Mouse (Mus musculus) frontal cortex, postnatal 10 days (tissue): ENCODE data around the gene Clcn6.
A peak's percentile ranks its signal among the peaks of the same experiment; 100 is the strongest.

Experiments used
- DNase-seq, 2 experiments: peaks; one replicate each; pipeline ENCODE4 v3.0.0; 2022; ENCODE audit warnings: low spot score in 2 of 2, mixed read lengths in 1 of 2

The Clcn6 gene

GRCm38 (mm10) chr4:148038600-148039253 is at the start of gene Clcn6, which contains the start of gene Mthfr:
Gene Clcn6, minus strand, starts transcription at chr4:148038821.
Gene Mthfr, plus strand, starts transcription at chr4:148039077.
- peak; percentile 99 to 100 for DNase-seq

- peak; percentile 85 to 92 for DNase-seq
Observed at GRCm38 (mm10) chr4:148087907-148088527, 49.4 kb upstream of the Clcn6 start, which contains the start of gene Agtrap. Gene Agtrap, minus strand, starts transcription at chr4:148088031.

- no peak for DNase-seq
Observed at GRCm38 (mm10) chr4:148087091-148087906, 48.7 kb upstream of the Clcn6 start.

- no peak for DNase-seq
Observed at GRCm38 (mm10) chr4:148085907-148086305, 47.3 kb upstream of the Clcn6 start.

GRCm38 (mm10) chr4:148085131-148085906 is 46.7 kb upstream of the Clcn6 start:
- DNase-seq = no peak

- no peak for DNase-seq
Observed at GRCm38 (mm10) chr4:148084261-148084714, 45.7 kb upstream of the Clcn6 start.

DNA sequence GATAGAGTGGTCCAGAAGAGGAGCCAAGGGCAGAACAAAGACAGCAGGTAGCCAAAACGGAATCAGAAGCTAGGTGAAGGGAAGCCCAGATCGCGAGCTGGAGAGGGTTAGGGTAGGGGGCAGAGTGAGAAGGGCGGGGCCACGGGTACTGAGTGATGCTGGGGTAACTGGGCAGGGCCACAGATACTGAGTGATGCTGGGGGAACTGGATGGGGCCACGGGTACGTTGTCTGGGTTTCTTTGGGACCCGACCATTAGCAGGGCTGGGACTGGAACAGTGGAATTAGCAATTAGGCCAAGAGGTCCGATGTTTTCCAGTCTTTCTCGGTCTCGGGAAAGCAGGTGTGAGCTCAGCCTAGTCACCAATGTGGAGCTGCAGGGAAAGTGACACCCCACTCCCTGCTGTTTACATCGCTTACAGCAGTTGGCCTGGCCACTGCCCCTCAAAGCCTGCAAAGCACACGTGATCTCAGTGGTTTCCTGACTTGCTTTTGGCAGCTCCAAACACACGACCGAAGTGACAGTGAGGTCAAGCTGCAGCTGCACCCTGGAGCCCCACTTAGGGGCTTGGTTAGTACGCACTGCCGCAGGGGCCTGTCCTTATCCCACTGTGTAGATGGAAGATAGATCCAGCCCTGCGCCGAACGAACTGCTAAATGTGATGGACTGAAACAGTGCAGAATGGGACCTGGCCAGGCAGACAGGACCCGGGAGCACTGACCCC is 44.7 kb upstream of the Clcn6 start:
- no peak for DNase-seq

- DNase-seq = no peak
Observed at GRCm38 (mm10) chr4:148082257-148083044, 43.8 kb upstream of the Clcn6 start.

DNA sequence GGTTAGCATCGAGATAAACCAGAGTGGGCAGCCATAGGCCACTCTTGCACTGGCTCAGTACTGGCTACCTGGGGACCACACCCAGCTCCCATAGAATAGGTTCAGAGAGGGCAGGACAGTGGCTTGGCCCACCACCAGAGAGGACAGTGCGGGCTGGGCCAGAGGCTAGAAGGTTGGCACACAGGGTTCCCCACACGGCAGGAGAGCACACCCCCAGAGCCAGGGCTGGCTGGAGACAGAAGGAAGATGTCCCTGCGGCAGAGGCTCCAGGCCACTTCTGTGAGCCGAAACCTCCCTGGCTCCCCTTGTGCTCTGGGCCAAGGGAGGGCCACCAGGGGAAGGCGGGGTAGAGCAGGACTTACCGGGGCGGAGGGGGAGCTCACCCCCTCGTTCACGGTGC is 42.6 kb upstream of the Clcn6 start:
- DNase-seq = no peak

- no peak for DNase-seq
Observed at GRCm38 (mm10) chr4:148080597-148080973, 42.0 kb upstream of the Clcn6 start.

GRCm38 (mm10) chr4:148079944-148080596 is 41.4 kb upstream of the Clcn6 start:
- no peak for DNase-seq

- DNase-seq = no peak
Observed at GRCm38 (mm10) chr4:148079212-148079611, 40.6 kb upstream of the Clcn6 start.

GRCm38 (mm10) chr4:148075881-148076280 is 37.3 kb upstream of the Clcn6 start:
- no peak for DNase-seq

GRCm38 (mm10) chr4:148075259-148075658 is 36.6 kb upstream of the Clcn6 start:
- DNase-seq = peak in 1 of 2 experiments; percentile 56

DNA sequence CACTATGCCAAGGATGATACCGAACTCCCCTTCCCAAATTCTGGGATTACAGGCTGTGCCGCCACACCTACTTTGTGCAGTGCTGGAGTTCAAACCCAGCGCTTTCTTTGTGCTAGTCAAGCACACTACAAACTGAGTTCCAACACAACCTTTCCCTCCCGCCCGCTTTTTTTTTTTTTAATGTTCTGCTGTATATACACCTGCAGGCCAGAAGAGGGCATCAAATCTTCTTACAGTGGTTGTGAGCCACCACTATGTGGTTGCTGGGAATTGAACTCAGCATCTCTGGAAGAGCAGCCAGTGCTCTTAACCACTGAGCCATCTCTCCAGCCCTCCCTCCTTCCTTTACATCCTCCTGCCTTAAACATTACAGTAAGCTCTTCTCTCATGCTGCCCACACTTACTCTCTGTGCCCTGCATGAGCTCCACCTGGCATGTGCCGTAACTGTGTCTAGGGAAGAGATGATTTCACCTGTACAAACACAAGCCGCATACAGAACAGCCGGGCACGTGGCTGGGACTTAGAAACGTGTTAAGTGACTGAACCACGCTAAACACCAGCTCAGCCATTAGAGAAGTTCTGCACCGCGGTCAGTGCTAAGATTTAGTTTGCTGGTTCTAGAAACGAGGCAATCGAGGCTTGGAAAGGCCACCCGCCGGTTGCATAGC is 36.0 kb upstream of the Clcn6 start:
- DNase-seq = no peak

- DNase-seq = no peak
Observed at GRCm38 (mm10) chr4:148071508-148071907, 32.9 kb upstream of the Clcn6 start.

DNA sequence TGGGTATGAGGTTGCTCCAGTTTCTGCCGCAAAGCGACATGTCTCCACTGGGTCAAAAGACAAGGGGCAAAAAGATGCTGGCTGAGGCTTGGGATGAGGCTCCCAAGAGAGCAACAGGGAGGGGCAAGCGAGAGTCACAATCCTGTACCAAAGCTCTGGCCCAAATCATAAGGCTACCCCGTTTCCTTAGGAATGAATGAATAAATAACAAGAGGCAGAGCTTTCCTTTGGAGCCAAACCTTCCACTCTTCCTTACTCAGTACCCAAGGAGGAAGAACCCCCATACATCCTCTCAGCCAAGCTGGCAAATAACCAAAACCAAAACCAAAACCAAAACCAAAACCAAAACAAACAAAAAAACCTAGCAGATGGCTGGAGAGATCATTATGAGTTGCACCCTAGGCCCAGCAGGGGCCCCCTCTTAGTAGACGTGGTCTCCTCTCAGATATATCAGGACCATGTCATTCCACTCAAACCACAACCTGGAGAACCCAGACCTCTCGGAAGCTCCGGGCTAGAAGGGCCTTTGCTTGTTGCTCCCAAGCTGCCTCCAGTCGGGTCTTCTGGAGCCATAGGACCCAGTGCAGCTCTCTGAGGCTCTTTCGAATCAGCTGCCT is 31.1 kb upstream of the Clcn6 start:
- DNase-seq = no peak

DNA sequence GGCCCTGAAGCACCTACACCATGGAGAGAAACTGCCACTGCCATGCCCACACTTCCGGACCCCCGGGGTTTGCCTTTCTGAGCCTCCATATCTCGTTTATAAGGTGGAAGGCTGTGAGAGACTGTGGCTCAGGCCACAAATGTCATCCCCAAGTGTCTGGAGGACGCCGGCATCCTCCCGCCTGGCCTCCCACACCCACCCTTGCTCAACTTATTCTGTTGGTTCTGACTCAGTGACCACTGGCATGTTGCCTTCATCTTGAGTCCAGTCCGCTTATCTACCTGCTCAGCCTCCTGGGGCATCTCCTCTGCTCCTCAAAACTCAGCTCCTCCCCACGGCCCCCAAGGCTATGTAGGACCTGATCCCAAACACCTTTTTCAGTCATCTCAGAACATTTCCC is 28.7 kb upstream of the Clcn6 start:
- DNase-seq = no peak

DNA sequence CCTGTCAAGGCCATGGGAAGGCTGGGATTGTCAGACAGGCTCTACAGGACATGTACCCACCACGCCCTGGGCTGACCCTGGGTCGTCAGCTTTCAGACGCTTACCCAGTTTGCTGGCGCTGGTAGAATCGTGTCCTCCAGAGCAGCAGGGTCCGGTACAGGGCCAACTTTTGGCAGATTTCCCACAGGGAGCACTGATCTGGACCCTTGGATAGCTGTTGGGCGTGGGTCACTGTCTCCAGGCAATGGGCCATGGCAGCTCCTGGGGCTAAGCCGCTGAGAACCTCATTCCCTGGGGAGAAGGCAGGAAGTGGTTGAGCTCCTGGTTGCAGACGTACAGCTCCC is 27.8 kb upstream of the Clcn6 start:
- no peak for DNase-seq
